Mouse (Mus musculus) brain, embryonic 14.5 days (tissue): ENCODE measurements around the gene Atp1b2.

Source experiments
- CTCF ChIP-seq: fragments of 200-500 bp; IDR thresholded peaks from 2 replicates; pipeline ENCODE4 v1.5.1; 2012; ENCODE audit warnings: inconsistent platforms, mild to moderate bottlenecking, moderate library complexity, borderline replicate concordance; ENCODE audit not compliant: insufficient read depth, insufficient read length; ENCODE audit errors: extremely low read depth
- POLR2A ChIP-seq: fragments of 200-500 bp; IDR thresholded peaks from 2 replicates; pipeline ENCODE4 v1.6.1; 2012; ENCODE audit warnings: mild to moderate bottlenecking, inconsistent platforms, borderline replicate concordance; ENCODE audit not compliant: poor library complexity, insufficient read depth, insufficient read length, severe bottlenecking; ENCODE audit errors: extremely low read depth

GRCm38 (mm10) chr11:69621571-69622268 lies 16.0 kb upstream of the Atp1b2 start, which contains the start of gene Sat2:
- TF ChIP-seq CTCF (no peak), POLR2A (peak; percentile 26; the same call in 1 of the 2 replicates)
